Mouse (Mus musculus) CH12.LX (cell line): Measurements from ENCODE around the gene 1810043G02Rik. TPM values are rescaled to one million over a fixed set of nuclear protein-coding genes. Genes with fewer than 3 reads are reported as not detected.

Source experiments
- DNase-seq: peaks from one replicate; pipeline ENCODE4 v3.0.0-alpha.2; 2013; ENCODE audit errors: extremely low read depth
- H3K27ac ChIP-seq: 2 replicates; pipeline ENCODE4 v1.5.1; 2012; ENCODE audit warnings: low read depth, mild to moderate bottlenecking, control low read depth, moderate library complexity; ENCODE audit not compliant: insufficient read depth
- H3K27me3 ChIP-seq: replicated peaks from 2 replicates; pipeline ENCODE3; 2012; ENCODE audit warnings: inconsistent platforms
- H3K36me3 ChIP-seq, 2 experiments: replicated peaks in 1 of 2; 2 replicates each; pipeline versions ENCODE3 to v1.6.1; 2012; ENCODE audit warnings: inconsistent platforms in 1 of 2, low read length in 1 of 2, mild to moderate bottlenecking in 1 of 2, mixed read lengths in 1 of 2, moderate library complexity in 1 of 2; ENCODE audit not compliant: control insufficient read depth in 1 of 2, insufficient read depth in 1 of 2
- H3K4me1 ChIP-seq, 2 experiments: 2 replicates each; pipeline ENCODE4 v1.6.1; 2012; ENCODE audit warnings: inconsistent platforms in 1 of 2, moderate library complexity in 1 of 2; ENCODE audit not compliant: insufficient read depth in 2 of 2, control insufficient read depth in 1 of 2
- H3K4me2 ChIP-seq: 2 replicates; pipeline ENCODE4 v1.6.1; 2012; ENCODE audit warnings: low read depth, mild to moderate bottlenecking, control low read depth; ENCODE audit not compliant: poor library complexity, insufficient read depth, severe bottlenecking
- H3K4me3 ChIP-seq, 3 experiments: fragments of 150-350 bp in 1 of 3; sonication (generic) in 1 of 3; replicated peaks in 1 of 3; 2 replicates each; pipeline versions ENCODE3 to v1.5.1; 2011 to 2012; ENCODE audit warnings: low read depth in 2 of 3, low read length in 2 of 3, mild to moderate bottlenecking in 2 of 3, moderate library complexity in 2 of 3, control low read depth in 1 of 3, improper control_type of control experiment in 1 of 3, inconsistent platforms in 1 of 3, mixed read lengths in 1 of 3; ENCODE audit not compliant: poor library complexity in 1 of 3
- H3K79me2 ChIP-seq: replicated peaks from 2 replicates; pipeline ENCODE4 v1.6.1; 2012; ENCODE audit warnings: mild to moderate bottlenecking, moderate library complexity; ENCODE audit not compliant: control insufficient read depth, poor library complexity, insufficient read depth, severe bottlenecking; ENCODE audit errors: extremely low read depth
- H3K9ac ChIP-seq: 2 replicates; pipeline ENCODE4 v1.6.1; 2012; ENCODE audit warnings: low read depth, mild to moderate bottlenecking, control low read depth, moderate library complexity; ENCODE audit not compliant: insufficient read depth
- H3K9me3 ChIP-seq: replicated peaks from 2 replicates; pipeline ENCODE3; 2012; ENCODE audit warnings: low read length, inconsistent platforms, mixed read lengths
- BHLHE40 ChIP-seq: IDR thresholded peaks from 2 replicates; pipeline ENCODE4 v1.6.1; 2011; ENCODE audit warnings: mild to moderate bottlenecking, low read depth, low read length, improper control_type of control experiment
- CHD2 ChIP-seq: IDR thresholded peaks from 2 replicates; pipeline ENCODE4 v1.6.1; 2011; ENCODE audit warnings: low read length, improper control_type of control experiment
- CTCF ChIP-seq, 2 experiments: IDR thresholded peaks in 1 of 2; conservative IDR thresholded peaks in 1 of 2; 2 replicates each; pipeline ENCODE4 v1.5.1; 2011 to 2012; ENCODE audit warnings: low read depth in 2 of 2, low read length in 2 of 2, improper control_type of control experiment in 1 of 2, inconsistent platforms in 1 of 2, mild to moderate bottlenecking in 1 of 2, moderate library complexity in 1 of 2
- E2F4 ChIP-seq: IDR thresholded peaks from 2 replicates; pipeline ENCODE4 v1.6.1; 2011; ENCODE audit warnings: low read depth, low read length, improper control_type of control experiment; ENCODE audit not compliant: insufficient replicate concordance
- GABPA ChIP-seq: IDR thresholded peaks from 2 replicates; pipeline ENCODE4 v1.6.1; 2012; ENCODE audit warnings: low read depth, low read length, improper control_type of control experiment, inconsistent platforms; ENCODE audit not compliant: insufficient replicate concordance
- HCFC1 ChIP-seq: IDR thresholded peaks from 2 replicates; pipeline ENCODE4 v1.6.1; 2012; ENCODE audit warnings: low read depth, mild to moderate bottlenecking, inconsistent platforms, low read length, improper control_type of control experiment
- IRF4 ChIP-seq: IDR thresholded peaks from 2 replicates; pipeline ENCODE4 v1.6.1; 2014; ENCODE audit warnings: low read depth, mild to moderate bottlenecking, inconsistent platforms, low read length, improper control_type of control experiment
- KAT2A ChIP-seq: IDR thresholded peaks from 2 replicates; pipeline ENCODE4 v1.6.1; 2012; ENCODE audit warnings: low read length, improper control_type of control experiment, inconsistent platforms; ENCODE audit not compliant: insufficient replicate concordance
- MEF2A ChIP-seq: IDR thresholded peaks from 2 replicates; pipeline ENCODE4 v1.6.1; 2014; ENCODE audit warnings: low read depth, mild to moderate bottlenecking, inconsistent platforms, low read length, improper control_type of control experiment, borderline replicate concordance
- MXI1 ChIP-seq: IDR thresholded peaks from 2 replicates; pipeline ENCODE4 v1.6.1; 2011; ENCODE audit warnings: mild to moderate bottlenecking, low read depth, low read length, improper control_type of control experiment
- MYC ChIP-seq: IDR thresholded peaks from 2 replicates; pipeline ENCODE4 v1.6.1; 2011; ENCODE audit warnings: low read depth, mild to moderate bottlenecking, improper control_type of control experiment, low read length
- NELFE ChIP-seq: IDR thresholded peaks from 2 replicates; pipeline ENCODE4 v1.6.1; 2011; ENCODE audit warnings: low read depth, low read length, improper control_type of control experiment
- PAX5 ChIP-seq: IDR thresholded peaks from 2 replicates; pipeline ENCODE4 v1.6.1; 2012; ENCODE audit warnings: low read length, inconsistent platforms, mixed read lengths
- POLR2AphosphoS2 ChIP-seq: IDR thresholded peaks from 2 replicates; pipeline ENCODE4 v1.6.1; 2011; ENCODE audit warnings: low read depth, low read length, improper control_type of control experiment
- RAD21 ChIP-seq: IDR thresholded peaks from 2 replicates; pipeline ENCODE4 v1.6.1; 2011; ENCODE audit warnings: low read depth, mild to moderate bottlenecking, low read length, improper control_type of control experiment, moderate library complexity
- RCOR1 ChIP-seq: conservative IDR thresholded peaks from 2 replicates; pipeline ENCODE4 v1.6.1; 2012; ENCODE audit warnings: low read depth, mild to moderate bottlenecking, inconsistent platforms, low read length, improper control_type of control experiment
- SIN3A ChIP-seq: IDR thresholded peaks from 2 replicates; pipeline ENCODE4 v1.6.1; 2012; ENCODE audit warnings: low read length, improper control_type of control experiment, inconsistent platforms
- TBP ChIP-seq: conservative IDR thresholded peaks from 2 replicates; pipeline ENCODE4 v1.6.1; 2011; ENCODE audit warnings: low read depth, low read length, improper control_type of control experiment
- TCF12 ChIP-seq: IDR thresholded peaks from 2 replicates; pipeline ENCODE4 v1.6.1; 2014; ENCODE audit warnings: low read depth, mild to moderate bottlenecking, inconsistent platforms, low read length, improper control_type of control experiment
- USF2 ChIP-seq: conservative IDR thresholded peaks from 2 replicates; pipeline ENCODE4 v1.6.1; 2011; ENCODE audit warnings: low read depth, low read length, improper control_type of control experiment
- ZC3H11A ChIP-seq: IDR thresholded peaks from 2 replicates; pipeline ENCODE4 v1.6.1; 2012; ENCODE audit warnings: low read depth, mild to moderate bottlenecking, inconsistent platforms, low read length, improper control_type of control experiment
- ZKSCAN1 ChIP-seq: IDR thresholded peaks from 2 replicates; pipeline ENCODE4 v1.6.1; 2012; ENCODE audit warnings: low read depth, inconsistent platforms, low read length, improper control_type of control experiment, borderline replicate concordance
- ZMIZ1 ChIP-seq: IDR thresholded peaks from 2 replicates; pipeline ENCODE4 v1.6.1; 2012; ENCODE audit warnings: low read depth, mild to moderate bottlenecking, inconsistent platforms, low read length, improper control_type of control experiment
- ZNF384 ChIP-seq: IDR thresholded peaks from 2 replicates; pipeline ENCODE4 v1.6.1; 2012; ENCODE audit warnings: low read depth, low read length, improper control_type of control experiment, inconsistent platforms
- dilution Hi-C: fragments of 300-500 bp; cut with MboI; formaldehyde crosslinking; loops from 2 replicates; pipeline ENCODE4 v1.14.3; 2020; ENCODE audit warnings: low sequenced_read_pairs; ENCODE audit not compliant: extremely low pct_unique_long_range_greater_than_20kb, extremely low pct_ligation_motif_present
- in situ Hi-C: fragments of 300-500 bp; cut with MboI; formaldehyde crosslinking; loops from 3 replicates; pipeline ENCODE4 v1.14.3; 2019; ENCODE audit warnings: low sequenced_read_pairs, low pct_ligation_motif_present, low pct_unique_long_range_greater_than_20kb, mixed read lengths
- polyA plus RNA-seq: library from polyadenylated mRNA; unstranded; fragments of >175 nt; gene quantifications from 2 replicates; pipeline ENCODE4 v1.2.1, GENCODE M21; 2012; ENCODE audit warnings: low read depth; ENCODE audit not compliant: insufficient read length
- total RNA-seq, 2 experiments: library from RNA; depleted of rRNA; stranded (reverse); fragments of 300-350 nt in 1 of 2; fragments of >200 nt in 1 of 2; gene quantifications; 2 replicates each; pipeline ENCODE4 v1.2.3; 2012 to 2014

The 1810043G02Rik gene
- total and polyA plus RNA-seq, 3 experiments: 3.3 to 6.2 (median 4.1) TPM

DNA sequence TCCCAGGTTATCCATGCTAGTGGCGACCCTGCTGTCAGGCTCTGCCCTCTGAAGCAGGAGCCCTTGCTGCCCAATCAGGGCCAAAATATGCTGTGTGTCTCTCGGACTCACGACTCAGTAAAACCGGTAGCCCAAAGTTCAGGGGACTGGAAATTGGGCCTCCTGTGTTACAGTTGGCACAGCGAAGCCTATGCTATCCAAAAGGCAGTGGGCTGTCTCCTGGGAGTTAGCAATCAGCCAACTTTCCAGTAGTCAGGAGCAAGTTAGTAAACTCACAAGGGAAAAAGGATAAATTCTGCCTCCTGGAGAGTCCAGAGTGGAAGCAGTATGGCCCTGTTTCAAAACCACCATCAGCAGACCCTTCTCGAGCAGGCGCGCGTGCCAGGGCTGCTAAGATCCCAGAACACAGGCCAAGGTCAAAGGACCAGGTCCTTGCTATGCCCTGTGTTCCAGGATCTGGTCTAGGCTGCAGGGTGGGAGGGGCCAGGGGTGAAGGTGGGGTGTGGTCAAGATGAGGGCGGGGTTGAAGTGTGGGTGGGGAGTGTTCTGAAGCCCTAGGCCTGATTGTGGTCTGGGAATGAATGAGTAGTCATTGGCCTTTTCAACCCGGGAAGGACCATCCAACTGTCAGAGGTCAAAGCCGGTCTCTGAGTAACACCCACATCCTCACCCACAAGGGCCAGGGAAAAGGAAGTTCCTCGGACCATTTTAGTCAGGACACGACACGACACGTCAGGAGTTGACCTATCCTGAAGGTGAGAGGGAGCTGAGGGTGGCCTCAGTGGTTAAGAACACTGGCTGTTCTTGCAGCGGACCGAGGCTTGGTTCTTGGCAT lies 34.6 kb downstream of the 1810043G02Rik start:
- Histone ChIP-seq H3K9ac (no peak overlapping the region), H3K4me1 (peaks cover 4 to 9% of the 10 kb centered on the region in 2 experiments; a peak in 3 of 4 replicates), H3K79me2 (peaks cover 2% of the 10 kb centered on the region; the same call in 1 of the 2 replicates), H3K27ac (no peak overlapping the region), H3K27me3 (peaks cover 19% of the 10 kb centered on the region), H3K4me2 (no peak overlapping the region), H3K4me3 (no peak overlapping the region), H3K36me3 (no peaks in the 10 kb centered on the region), H3K9me3 (peaks cover 12% of the 10 kb centered on the region)
- DNase-seq: no peak
- dilution Hi-C loops: no loop called here
- in situ Hi-C loops: no loop called here
- no peak for TF ChIP-seq USF2
- no peak for TF ChIP-seq SIN3A
- TF ChIP-seq MXI1: no peak
- TF ChIP-seq E2F4: no peak
- TF ChIP-seq POLR2AphosphoS2: no peak
- TF ChIP-seq RAD21: no peak
- no peak for TF ChIP-seq TCF12
- no peak for TF ChIP-seq HCFC1
- no peak for TF ChIP-seq MYC
- TF ChIP-seq RCOR1: no peak
- no peak for TF ChIP-seq ZKSCAN1
- TF ChIP-seq KAT2A: no peak
- TF ChIP-seq BHLHE40: no peak
- TF ChIP-seq GABPA: no peak
- no peak for TF ChIP-seq IRF4
- TF ChIP-seq CTCF (conservative IDR thresholded peaks at IDR 0.05 in 1 of 2, IDR thresholded peaks at IDR 0.05 in 1 of 2; ENCODE audit: low read depth in 2 of 2, low read length in 2 of 2): no peak
- no peak for TF ChIP-seq ZNF384

DNA sequence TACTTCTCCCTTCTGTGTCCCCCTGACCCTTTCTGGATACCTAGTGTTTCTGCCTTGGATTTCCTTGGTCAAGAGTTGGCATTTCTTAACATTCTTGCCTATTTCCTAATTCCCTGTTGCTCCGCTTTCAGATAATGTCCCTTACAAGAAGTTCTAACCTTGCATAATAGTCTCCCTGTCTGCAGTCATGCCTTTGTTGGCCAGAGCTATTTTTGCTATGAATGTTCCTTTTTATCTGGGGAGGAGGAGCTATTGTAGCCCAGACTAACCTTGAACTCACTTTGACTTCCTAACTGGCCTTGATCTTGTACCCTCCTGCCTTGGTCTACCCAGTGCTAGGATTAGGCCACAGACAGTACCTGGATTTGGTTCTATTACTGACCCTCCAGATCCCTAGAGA lies 37.2 kb downstream of the 1810043G02Rik start:
- H3K27ac ChIP-seq: no peak overlapping the region
- in situ Hi-C loops: no loop called here
- dilution Hi-C loops: no loop called here
- no peak for DNase-seq
- H3K36me3 ChIP-seq: no peaks in the 10 kb centered on the region
- H3K4me1 ChIP-seq: peaks cover 0 to 5% of the 10 kb centered on the region in 2 experiments; a peak in 2 of 4 replicates
- H3K9me3 ChIP-seq: peaks cover 12% of the 10 kb centered on the region
- H3K4me2 ChIP-seq: no peak overlapping the region
- H3K79me2 ChIP-seq: no peaks in the 10 kb centered on the region
- H3K4me3 ChIP-seq: no peak overlapping the region
- TF ChIP-seq MYC: no peak
- no peak for TF ChIP-seq USF2
- no peak for TF ChIP-seq MEF2A
- no peak for TF ChIP-seq RCOR1
- no peak for TF ChIP-seq KAT2A
- TF ChIP-seq NELFE: no peak
- no peak for TF ChIP-seq ZNF384
- no peak for TF ChIP-seq SIN3A
- TF ChIP-seq TBP: no peak
- no peak for TF ChIP-seq CTCF (conservative IDR thresholded peaks at IDR 0.05 in 1 of 2, IDR thresholded peaks at IDR 0.05 in 1 of 2; ENCODE audit: low read depth in 2 of 2, low read length in 2 of 2)
- no peak for TF ChIP-seq CHD2
- no peak for TF ChIP-seq BHLHE40
- no peak for TF ChIP-seq PAX5
- no peak for TF ChIP-seq ZC3H11A
- no peak for TF ChIP-seq ZKSCAN1
- TF ChIP-seq ZMIZ1: no peak
- no peak for TF ChIP-seq HCFC1
- no peak for TF ChIP-seq GABPA
- TF ChIP-seq, all 38 proteins: peak for 0
- Histone ChIP-seq H3K9ac (no peak overlapping the region), H3K27me3 (peaks cover 19% of the 10 kb centered on the region)
